Mouse (Mus musculus) liver, postnatal 0 days (tissue): ENCODE data around the gene Olfr469. TPM values are rescaled to one million over a fixed set of nuclear protein-coding genes. Genes with fewer than 3 reads are reported as not detected.
"Not testable (repeated sequence)": the region's sequence is repeated elsewhere in the genome, so short reads cannot be mapped to it uniquely, and the experiment has no call there.

ENCODE experiments used
- ATAC-seq: fragments of 200-750 bp; cut with Nextera tagmentation; 2 replicates; pipeline ENCODE4 v1.8.0; 2017; ENCODE audit warnings: mild to moderate bottlenecking, moderate library complexity
- DNase-seq: peaks from one replicate; pipeline ENCODE4 v3.0.0-alpha.2; 2016
- H3K27ac ChIP-seq: fragments of 300-500 bp; sonication (generic); 2 replicates; pipeline ENCODE4 v1.5.1; 2014; ENCODE audit warnings: antibody characterized with exemption, moderate library complexity, mild to moderate bottlenecking, low read depth
- H3K27me3 ChIP-seq: fragments of 300-500 bp; sonication (generic); 2 replicates; pipeline ENCODE4 v1.6.1; 2014; ENCODE audit warnings: low read length, control low read depth, mixed read lengths; ENCODE audit not compliant: insufficient read depth
- H3K36me3 ChIP-seq: fragments of 300-500 bp; sonication (generic); replicated peaks from 2 replicates; pipeline ENCODE4 v1.6.1; 2014; ENCODE audit warnings: mild to moderate bottlenecking, control low read depth, low read length, moderate library complexity, mixed read lengths; ENCODE audit not compliant: insufficient read depth
- H3K4me1 ChIP-seq: fragments of 300-500 bp; sonication (generic); 2 replicates; pipeline ENCODE4 v1.6.1; 2014; ENCODE audit warnings: antibody characterized with exemption, mild to moderate bottlenecking, control low read depth; ENCODE audit not compliant: insufficient read depth
- H3K4me2 ChIP-seq: fragments of 300-500 bp; sonication (generic); 2 replicates; pipeline ENCODE4 v1.6.1; 2014; ENCODE audit warnings: low read depth, mild to moderate bottlenecking, low read length, moderate library complexity, mixed read lengths
- H3K4me3 ChIP-seq: fragments of 300-500 bp; sonication (generic); 2 replicates; pipeline ENCODE4 v1.5.1; 2014; ENCODE audit warnings: low read depth, low read length
- H3K9ac ChIP-seq: fragments of 300-500 bp; sonication (generic); replicated peaks from 2 replicates; pipeline ENCODE4 v1.6.1; 2014; ENCODE audit warnings: mild to moderate bottlenecking, moderate library complexity
- H3K9me3 ChIP-seq: fragments of 300-500 bp; sonication (generic); 2 replicates; pipeline ENCODE4 v1.6.1; 2016; ENCODE audit warnings: mild to moderate bottlenecking, control low read depth, low read length, mixed read lengths
- CTCF ChIP-seq: sonication (generic); IDR thresholded peaks from 2 replicates; pipeline ENCODE4 v1.5.1; 2016; ENCODE audit warnings: antibody characterized with exemption, low read depth
- EP300 ChIP-seq: IDR thresholded peaks from 2 replicates; pipeline ENCODE4 v1.6.1; 2016; ENCODE audit warnings: antibody characterized with exemption, low read depth, mild to moderate bottlenecking
- WGBS: fragments of 180-500 bp; shearing (Covaris S2); extraction: QIAGEN DNeasy Blood & Tissue Kit; methylation state at CpG from one replicate; pipeline ENCODE4 v1.1.7; 2014; ENCODE audit not compliant: insufficient replicate concordance; 5-methylcytosine and 5-hydroxymethylcytosine counted together
- polyA plus RNA-seq: library from polyadenylated mRNA; unstranded; fragments of >200 nt; fragmentation: Nextera tagmentation; extraction: Ambion mirVana; gene quantifications from 2 replicates; pipeline ENCODE4 v1.2.1, GENCODE M21; 2015

The Olfr469 gene
- not detected in 2 replicates for polyA plus RNA-seq

GRCm38 (mm10) chr7:107825441-107825840 lies at the start of gene Olfr469:
TSS of gene Olfr469 (minus strand) at chr7:107825541.
- H3K27me3 ChIP-seq, H3K36me3 ChIP-seq, DNase-seq, H3K4me3 ChIP-seq, H3K27ac ChIP-seq, H3K4me2 ChIP-seq, H3K9ac ChIP-seq, H3K4me1 ChIP-seq, H3K9me3 ChIP-seq, ATAC-seq: not testable (repeated sequence)

- not testable (repeated sequence) for H3K4me3 ChIP-seq, H3K9ac ChIP-seq, H3K9me3 ChIP-seq, DNase-seq, ATAC-seq, H3K27me3 ChIP-seq, H3K4me1 ChIP-seq, H3K27ac ChIP-seq, H3K4me2 ChIP-seq, H3K36me3 ChIP-seq
- 62% methylated on average over 1 of the region's 1 CpGs for WGBS
These were observed 22.0 kb upstream of the Olfr469 start, which contains the start of gene Olfr470 for GRCm38 (mm10) chr7:107847390-107847789. TSS of gene Olfr470 (minus strand) at chr7:107847490.

GRCm38 (mm10) chr7:107841719-107842118 lies 16.4 kb upstream of the Olfr469 start:
- 68% methylated on average over 1 of the region's 1 CpGs for WGBS
- Histone ChIP-seq H3K9me3 (no peaks in the 10 kb centered on the region), H3K27ac (no peak overlapping the region), H3K4me3 (no peak overlapping the region), H3K9ac (no peak overlapping the region), H3K4me1 (no peaks in the 10 kb centered on the region), H3K4me2 (no peak overlapping the region), H3K36me3 (no peaks in the 10 kb centered on the region), H3K27me3 (no peaks in the 10 kb centered on the region)
- DNase-seq: no peak
- ATAC-seq: no peak
- TF ChIP-seq EP300 (no peak), CTCF (peak; percentile 37; the same call in 1 of the 2 replicates)

- 38% methylated on average over 2 of the region's 2 CpGs for WGBS
These were observed 1.5 kb downstream of the Olfr469 start for GRCm38 (mm10) chr7:107823867-107824266.

GRCm38 (mm10) chr7:107819442-107819841 lies 5.9 kb downstream of the Olfr469 start:
- DNase-seq: no peak
- TF ChIP-seq EP300 (no peak), CTCF (peak; percentile 41)
- H3K27me3 ChIP-seq: no peaks in the 10 kb centered on the region

More at GRCm38 (mm10) chr7:107823867-107824266, 1.5 kb downstream of the Olfr469 start:
- not testable (repeated sequence) for H3K4me1 ChIP-seq, H3K27me3 ChIP-seq, H3K27ac ChIP-seq, DNase-seq, H3K9ac ChIP-seq, H3K9me3 ChIP-seq, H3K4me2 ChIP-seq, H3K4me3 ChIP-seq, H3K36me3 ChIP-seq, ATAC-seq

GRCm38 (mm10) chr7:107811963-107812362 lies 13.4 kb downstream of the Olfr469 start, which contains the start of gene Olfr467:
TSS of gene Olfr467 (plus strand) at chr7:107812263.
- no peak within 1 kb of the TSS for H3K27ac ChIP-seq
- TF ChIP-seq CTCF: no peak
- TF ChIP-seq EP300: no peak
- H3K36me3 ChIP-seq: no peaks in the 10 kb centered on the region
- H3K9ac ChIP-seq: no peak within 1 kb of the TSS
- H3K4me2 ChIP-seq: no peak within 1 kb of the TSS
- no peaks in the 10 kb centered on the region for H3K9me3 ChIP-seq
- H3K4me1 ChIP-seq: no peaks in the 10 kb centered on the region
- H3K27me3 ChIP-seq: no peaks in the 10 kb centered on the region
- ATAC-seq (no peak), DNase-seq (no peak)
- no peak within 1 kb of the TSS for H3K4me3 ChIP-seq

More at GRCm38 (mm10) chr7:107819442-107819841, 5.9 kb downstream of the Olfr469 start:
- Histone ChIP-seq H3K4me3 (no peak overlapping the region), H3K4me1 (no peaks in the 10 kb centered on the region), H3K27ac (no peak overlapping the region), H3K4me2 (no peak overlapping the region), H3K9me3 (no peaks in the 10 kb centered on the region), H3K9ac (no peak overlapping the region), H3K36me3 (no peaks in the 10 kb centered on the region)
- ATAC-seq: no peak

GRCm38 (mm10) chr7:107802138-107802537 lies 23.2 kb downstream of the Olfr469 start:
- no peaks in the 10 kb centered on the region for H3K9me3 ChIP-seq
- H3K4me2 ChIP-seq: no peak overlapping the region
- no peak overlapping the region for H3K9ac ChIP-seq
- TF ChIP-seq EP300: no peak
- no peaks in the 10 kb centered on the region for H3K36me3 ChIP-seq
- DNase-seq: no peak
- H3K27ac ChIP-seq: no peak overlapping the region
- H3K4me1 ChIP-seq: no peaks in the 10 kb centered on the region
- no peak for ATAC-seq
- no peaks in the 10 kb centered on the region for H3K27me3 ChIP-seq
- WGBS: 62% methylated on average over 3 of the region's 3 CpGs
- H3K4me3 ChIP-seq: no peak overlapping the region
